Mouse (Mus musculus): Measurements from ENCODE around the gene Lrrc56. TPM values are rescaled to one million over a fixed set of nuclear protein-coding genes. Genes with fewer than 3 reads are reported as not detected.
"Not testable (repeated sequence)": the region's sequence is repeated elsewhere in the genome, so short reads cannot be mapped to it uniquely, and the experiment has no call there.

Lrrc56 gene
- total RNA-seq, 2 experiments from 2014 or later, result 4.3 to 4.5 TPM

DNA sequence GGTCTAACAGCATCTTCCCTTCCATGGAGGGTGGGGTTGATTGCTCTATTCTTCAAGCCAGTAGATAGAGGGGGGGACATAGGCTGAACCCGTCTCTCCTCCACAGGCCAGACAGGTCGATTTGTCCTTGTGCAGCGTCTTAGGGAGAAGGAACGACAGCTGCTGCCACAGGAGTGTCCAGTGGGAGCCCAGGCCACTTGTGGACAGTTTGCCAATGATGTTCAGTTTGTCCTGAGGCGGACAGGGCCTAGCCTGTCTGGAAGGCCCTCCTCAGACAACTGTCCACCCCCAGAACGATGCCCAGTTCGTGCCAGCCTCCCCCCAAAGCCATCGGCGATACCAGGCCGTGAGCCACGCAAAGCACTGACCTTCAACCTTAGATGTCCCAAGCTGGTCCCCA lies 22.9 kb downstream of the Lrrc56 start:
- no peak for DNase-seq (ENCODE audit: low spot score in 2 of 2)

DNA sequence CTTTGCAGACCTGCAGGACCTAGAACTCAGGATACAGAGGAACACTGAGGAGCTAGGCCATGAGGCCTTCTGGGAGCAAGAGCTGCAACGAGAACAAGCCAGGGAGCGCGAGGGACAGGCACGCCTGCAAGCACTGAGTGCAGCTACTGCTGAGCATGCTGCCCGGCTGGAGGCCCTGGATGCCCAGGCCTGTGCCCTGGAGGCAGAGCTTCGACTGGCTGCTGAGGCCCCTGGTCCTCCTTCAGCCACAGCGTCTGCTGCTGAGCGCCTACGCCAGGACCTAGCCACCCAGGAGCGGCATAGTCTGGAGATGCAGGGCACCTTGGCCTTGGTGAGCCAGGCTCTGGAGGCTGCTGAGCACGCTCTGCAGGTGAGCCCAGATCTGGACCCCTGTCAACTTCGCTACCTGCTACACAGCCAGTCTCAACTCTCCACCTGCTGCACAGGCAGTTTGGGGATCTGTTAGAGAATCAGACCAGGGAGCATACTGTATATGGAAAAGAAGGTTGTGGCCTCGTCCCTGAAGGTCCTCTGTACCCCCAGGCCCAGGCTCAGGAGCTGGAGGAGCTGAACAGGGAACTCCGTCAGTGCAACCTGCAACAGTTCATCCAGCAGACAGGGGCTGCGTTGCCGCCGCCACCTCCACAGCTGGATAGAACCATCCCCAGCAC lies 23.5 kb downstream of the Lrrc56 start:
- no peak for DNase-seq (ENCODE audit: low spot score in 2 of 2)

DNA sequence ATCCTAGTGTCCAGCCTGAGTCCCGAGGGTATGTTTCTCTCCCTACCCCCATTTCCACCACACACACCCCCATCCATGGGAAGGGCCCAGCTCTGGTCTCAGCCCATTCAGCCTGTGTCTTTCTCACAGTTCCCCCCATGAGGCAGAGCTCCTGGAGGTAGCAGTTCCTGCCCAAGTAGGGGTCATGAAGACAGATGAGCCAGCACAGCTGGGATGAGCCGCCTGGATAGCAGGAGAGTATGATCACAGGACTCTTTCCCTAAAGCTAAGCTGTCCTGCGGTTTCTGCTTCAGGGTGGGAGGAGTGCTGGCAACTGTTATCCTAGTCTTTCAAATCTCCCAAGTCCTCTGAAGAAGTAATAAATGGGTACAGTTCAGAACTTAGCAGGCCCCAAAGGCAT lies 24.2 kb downstream of the Lrrc56 start:
- no peak for DNase-seq (ENCODE audit: low spot score in 2 of 2)

DNA sequence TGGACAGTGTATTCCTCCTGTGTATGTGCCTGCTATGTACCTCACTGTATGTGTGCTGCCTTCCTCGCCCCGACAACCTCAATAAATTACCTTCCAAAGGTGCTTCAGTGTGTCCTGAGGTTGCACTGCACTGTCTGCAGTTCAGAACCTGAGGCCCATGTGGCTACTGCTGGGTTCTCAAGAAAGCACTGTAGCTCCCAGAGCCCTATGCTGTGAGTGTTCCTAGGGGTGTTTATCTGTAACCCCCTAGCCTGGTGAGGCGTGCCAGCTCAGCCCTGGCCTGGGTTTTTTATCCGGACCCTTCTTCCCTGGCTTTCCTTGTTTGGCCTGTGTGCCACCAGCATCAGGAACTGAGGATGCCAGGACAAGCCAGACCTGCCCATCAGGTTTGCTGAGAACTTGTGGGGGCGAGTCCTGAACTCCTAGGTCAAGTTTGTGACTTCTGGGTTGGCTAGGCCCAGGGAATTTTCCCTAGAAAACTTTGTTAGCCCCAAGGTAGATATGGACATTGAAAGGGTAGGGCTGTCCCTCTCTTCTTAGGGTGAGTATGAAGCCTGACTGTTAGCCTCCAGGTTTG lies 24.7 kb downstream of the Lrrc56 start:
- no peak for DNase-seq (ENCODE audit: low spot score in 2 of 2)

DNA sequence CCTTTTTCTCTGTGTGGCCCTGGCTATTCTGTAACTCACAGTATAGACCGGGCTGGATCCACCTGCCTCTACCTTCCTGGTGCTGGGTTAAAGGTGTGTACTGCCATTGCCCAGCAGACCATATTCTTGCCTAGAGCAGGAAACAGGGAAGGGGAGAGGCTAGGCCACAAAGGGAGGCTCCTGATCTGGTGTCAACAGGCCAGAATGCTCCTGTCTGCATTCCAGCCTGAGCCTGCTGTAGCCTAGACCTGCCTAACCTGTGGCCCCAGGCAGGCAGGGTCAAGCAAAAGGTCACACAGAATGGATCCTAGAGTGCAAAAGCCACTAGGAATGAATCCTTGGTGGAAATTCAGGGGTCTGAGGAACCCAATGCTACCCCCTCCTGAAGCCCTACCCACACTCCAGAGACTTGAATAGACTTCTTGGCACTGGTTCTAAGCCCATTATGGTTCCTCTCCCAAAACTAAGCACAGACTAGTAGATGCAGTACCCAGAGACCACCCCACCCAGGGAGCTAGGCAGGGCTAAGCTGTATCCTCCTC lies 25.7 kb downstream of the Lrrc56 start:
- no peak for DNase-seq (ENCODE audit: low spot score in 2 of 2)

DNA sequence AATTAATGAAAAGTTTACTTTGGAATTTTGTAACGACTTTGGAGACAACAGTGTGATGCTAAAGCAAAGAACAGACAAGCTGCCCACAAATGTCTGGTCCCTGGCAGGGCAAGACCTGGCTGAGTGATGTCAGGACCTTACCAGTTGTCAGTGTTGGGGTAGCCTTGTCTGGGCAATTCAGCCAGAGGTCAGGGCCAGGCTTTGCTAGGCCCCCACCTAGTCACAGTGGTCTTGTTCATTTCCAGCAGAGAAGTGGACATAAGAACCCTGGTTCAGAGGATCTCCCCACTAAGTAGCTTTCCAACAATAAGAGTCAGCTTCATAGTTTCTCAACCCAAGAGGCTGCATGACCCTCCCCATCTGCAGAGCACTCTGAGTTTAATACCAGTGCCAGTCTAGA lies 26.4 kb downstream of the Lrrc56 start:
- DNase-seq (ENCODE audit: low spot score in 2 of 2), result no peak

DNA sequence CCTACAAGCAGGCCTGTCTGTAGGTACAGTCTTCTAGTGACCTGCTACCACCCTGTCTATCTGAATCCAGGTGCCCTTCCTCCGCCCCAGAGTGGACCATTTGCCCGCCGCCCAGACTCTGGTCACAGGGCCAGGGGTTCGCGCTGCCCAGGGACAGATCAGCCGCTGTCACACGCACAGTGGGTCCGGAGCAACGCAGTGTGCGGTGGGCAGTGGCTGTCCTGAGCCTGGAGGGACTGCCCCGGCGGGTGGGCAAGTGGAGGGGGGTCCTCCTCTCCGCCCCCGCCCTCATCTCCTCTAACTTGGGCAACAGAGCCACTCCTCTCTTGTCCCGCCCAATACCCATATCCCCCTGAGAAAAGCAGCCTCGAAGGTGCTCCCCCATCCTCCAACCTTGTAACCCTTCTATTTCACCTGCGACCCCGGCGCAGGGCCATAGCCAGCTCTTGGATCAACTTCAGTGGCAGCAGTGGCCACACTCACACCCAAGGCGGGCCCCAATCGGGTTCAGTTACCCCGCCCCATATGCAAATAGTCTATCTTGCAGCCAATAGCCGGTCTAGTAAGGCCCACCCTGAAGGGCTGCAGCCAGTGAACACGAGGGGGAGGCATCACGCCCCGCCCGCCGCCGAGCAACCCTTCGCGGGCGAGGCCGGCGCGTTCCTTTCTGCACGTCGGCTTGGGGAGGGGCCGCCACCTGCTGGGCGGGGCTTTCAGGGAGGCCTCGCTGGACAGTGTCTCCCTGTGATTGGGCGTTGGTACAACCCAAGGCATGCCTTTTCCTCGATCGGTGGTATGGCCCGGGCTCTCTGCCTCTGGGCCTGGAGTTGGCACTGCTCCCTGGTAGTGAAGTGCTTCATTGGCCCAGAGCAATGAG lies 27.5 kb downstream of the Lrrc56 start:
- DNase-seq (ENCODE audit: low spot score in 2 of 2), result peak; percentile 90 to 94

DNA sequence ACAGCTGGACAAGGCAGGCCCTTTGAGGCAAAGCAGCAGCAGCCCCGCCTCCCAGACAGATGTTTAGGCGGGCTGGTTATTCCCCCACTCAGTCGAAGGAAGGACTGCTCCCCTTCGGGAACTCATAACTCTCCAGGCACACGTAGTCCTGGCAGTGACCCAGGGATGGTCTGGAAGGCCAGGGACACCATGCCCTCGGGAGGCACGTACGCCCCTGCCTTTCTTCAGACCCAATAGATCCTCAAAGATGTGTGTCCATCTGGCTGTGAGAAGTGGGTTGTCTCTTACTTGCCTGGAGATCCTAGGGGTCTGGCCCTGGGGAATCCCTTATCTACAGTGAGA lies 28.1 kb downstream of the Lrrc56 start:
- DNase-seq (ENCODE audit: low spot score in 2 of 2), result no peak

DNA sequence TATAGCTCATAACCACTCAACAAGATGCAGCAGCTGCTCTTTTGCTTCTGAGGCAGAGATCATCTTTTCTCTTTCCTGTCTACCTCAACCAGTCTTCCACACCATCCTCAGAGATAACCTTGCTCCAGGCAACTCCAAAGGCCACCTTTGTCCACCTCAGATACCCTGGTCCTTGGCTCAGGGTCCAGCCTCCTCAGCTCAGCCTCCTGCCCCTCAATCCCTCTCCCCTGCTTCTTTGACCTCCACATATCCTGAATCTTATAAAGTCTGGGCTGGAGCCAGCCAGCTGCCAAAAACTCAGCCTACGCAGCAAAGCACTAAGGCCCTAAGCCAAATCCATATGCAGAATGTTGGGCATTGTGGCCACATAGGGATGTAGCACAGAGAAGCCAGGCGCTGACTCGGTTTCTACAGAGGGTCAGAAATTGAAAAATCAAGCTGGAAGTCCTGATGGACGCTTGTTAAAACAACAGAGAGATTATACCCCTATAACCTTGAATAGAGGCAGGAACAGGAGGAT lies 28.8 kb downstream of the Lrrc56 start:
- DNase-seq (ENCODE audit: low spot score in 2 of 2), result no peak

DNA sequence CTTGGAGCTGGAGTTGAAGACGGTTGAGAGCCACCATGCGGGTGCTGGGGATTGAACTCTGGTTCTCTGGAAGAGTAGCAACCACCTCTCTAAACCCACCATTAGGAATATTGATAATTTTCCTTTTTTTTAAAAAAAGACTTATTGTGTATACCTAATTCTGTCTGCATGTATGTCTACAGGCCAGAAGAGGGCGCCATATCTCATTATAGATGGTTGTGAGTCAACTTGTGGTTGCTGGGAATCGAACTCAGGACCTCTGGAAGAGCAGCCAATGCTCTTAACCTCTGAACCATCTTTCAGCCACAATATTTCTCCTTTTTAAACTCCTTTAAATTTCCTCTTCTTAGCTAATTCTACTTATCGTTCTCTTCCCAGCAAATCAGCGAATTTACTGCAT lies 32.6 kb downstream of the Lrrc56 start:
- no peak for DNase-seq (ENCODE audit: low spot score in 2 of 2)

DNA sequence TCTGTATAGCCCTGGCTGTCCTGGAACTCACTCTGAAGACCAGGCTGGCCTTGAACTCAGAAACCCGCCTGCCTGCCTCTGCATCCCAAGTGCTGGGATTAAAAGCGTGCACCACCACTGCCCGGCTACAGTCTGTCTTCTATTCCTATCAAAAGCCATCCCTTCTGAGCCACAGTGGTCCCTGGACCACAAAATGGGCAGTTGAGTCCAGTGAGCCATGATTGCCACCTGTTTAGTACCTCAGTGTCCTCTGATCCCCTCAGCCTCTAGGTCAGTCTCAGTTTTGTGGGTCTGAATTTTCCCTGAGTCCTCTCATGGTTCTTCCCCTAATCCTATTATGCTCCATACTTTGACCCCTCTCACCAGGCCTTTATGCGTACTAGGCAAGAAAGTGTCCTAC lies 33.8 kb downstream of the Lrrc56 start:
- DNase-seq (ENCODE audit: low spot score in 2 of 2), result no peak

DNA sequence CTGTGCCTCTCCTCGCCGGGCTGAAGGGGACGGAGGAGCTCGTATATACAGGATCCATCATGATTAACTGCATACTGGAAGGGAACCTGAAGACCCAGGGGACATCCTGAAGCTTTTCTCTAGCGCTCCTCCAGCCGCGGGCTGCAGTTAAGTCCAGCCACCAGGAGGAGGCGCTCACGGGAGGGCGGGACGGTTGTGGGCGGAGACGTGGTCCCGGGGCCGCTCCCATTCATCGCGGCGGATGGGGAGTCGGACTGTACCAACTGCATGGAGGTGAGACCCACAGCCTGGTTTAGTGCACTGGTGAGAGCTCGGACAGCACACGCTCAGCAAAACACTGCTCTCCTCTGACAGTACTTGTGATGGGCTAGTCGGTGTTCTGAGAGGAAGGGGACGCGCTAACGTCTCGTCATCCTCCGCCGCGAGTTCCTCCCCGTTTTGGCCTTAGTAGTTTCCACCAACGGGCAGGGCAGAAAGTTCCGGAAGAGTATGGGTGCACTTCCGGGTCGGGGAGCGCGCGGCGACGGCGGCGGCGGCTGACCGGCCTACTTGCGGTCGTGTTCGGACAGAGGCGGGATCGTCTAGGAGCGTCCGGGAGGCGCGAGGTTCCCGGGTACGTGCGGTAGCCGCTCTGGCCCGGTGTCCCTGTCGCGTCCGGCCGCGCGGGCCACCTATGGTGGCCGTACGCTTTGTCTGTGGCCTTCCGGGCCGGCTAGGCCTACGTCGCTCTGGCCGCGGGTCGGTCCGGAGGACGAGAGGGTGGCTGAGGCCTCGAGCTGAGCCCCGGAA lies 34.5 kb downstream of the Lrrc56 start, which contains the start of gene Phrf1:
TSS of gene Phrf1 (plus strand) at position 506 of the 789 bp plus-strand sequence.
- peak; percentile 86 to 91 for DNase-seq (ENCODE audit: low spot score in 2 of 2)

DNA sequence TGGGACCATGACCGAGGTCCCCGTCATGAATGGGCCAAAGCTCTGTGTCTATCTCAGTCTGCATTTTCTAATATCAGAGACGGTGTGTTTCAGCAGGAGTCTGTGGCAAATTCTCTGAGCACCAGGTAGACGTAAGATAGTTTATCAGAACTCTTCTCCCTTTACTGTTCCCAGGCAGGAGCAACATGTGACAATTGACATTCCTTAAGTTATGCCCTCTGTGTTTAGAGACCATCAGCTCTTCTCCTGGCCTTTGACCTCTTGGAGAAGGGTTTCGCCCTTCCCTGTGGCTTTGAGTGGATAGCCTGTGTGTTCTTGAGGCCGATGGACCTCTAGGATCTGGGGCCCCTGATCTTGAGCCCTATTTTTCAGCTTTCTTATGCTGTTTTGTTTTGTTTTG lies 35.7 kb downstream of the Lrrc56 start:
- DNase-seq (ENCODE audit: low spot score in 2 of 2), result no peak

DNA sequence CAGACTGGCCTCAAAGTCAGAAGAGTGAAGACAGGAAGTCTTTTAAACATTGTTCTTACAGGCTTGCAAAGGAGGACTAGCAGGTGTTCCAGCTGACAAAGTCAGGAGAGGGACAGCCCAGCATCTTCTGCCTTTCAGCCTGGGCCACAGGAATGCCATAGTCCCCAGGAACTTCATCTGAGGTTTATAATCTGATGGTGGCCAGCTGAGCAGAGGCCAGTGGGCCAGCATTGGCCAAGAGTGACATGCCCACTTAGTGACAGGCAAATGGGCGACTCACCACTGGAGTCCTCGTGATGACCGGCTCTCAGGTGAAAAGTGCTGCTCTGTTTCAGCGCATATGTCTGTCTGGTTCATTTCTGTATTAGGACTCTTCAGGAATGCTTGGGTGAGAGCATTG lies 36.6 kb downstream of the Lrrc56 start:
- DNase-seq (ENCODE audit: low spot score in 2 of 2), result no peak

DNA sequence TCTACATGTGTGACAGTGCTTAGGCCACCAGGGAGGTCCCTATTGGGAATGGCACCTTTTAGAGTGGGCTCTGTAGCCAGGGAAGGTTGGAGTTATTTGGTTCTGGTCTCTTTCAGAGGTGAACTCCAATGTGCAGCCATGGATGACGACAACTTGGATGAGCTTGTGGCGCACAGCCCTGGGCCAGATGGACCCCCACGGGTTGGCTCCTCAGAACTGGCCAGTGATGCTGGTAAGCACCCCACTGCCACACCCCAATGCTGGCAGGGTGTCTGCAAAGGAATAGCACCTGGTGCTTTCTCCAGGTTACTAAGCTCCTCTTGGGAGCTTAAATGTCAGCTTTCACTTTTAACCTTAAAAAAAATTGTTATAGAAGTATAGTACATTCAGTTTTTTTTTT lies 37.2 kb downstream of the Lrrc56 start:
- DNase-seq (ENCODE audit: low spot score in 2 of 2), result no peak

DNA sequence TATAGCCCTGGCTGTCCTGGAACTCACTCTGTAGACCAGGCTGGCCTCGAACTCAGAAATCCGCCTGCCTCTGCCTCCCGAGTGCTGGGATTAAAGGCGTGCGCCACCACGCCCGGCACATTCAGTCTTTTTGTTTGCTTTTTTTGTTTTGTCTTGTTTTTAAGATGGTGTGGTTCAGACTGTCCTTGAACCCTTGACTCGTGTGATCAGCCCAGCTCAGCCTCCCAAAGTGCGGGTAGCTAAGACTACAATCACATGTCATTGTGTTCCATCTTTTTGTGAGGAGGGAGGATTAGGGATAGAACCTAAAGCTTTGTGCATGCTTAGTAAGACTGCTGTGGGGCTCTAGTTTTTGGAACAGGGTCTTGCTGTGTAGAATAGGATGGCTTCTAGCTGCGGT lies 37.6 kb downstream of the Lrrc56 start:
- no peak for DNase-seq (ENCODE audit: low spot score in 2 of 2)

DNA sequence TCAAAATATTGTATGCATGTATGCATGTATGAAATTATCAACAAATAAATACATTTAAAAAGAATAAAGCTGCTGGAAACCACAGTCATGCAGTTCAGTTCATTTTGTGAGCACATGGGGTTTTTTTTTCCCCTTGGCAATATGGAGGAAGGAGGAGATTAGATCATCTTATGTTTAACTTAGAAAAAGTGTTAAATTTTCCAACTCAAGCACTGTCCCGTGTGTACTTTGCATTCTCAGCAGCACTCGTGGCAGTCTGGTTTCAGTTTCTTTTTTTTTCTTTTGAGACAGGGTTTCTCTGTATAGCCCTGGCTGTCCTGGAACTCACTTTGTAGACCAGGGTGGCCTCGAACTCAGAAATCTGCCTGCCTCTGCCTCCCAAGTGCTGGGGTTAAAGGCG lies 56.5 kb downstream of the Lrrc56 start:
- not testable (repeated sequence) for DNase-seq (ENCODE audit: low spot score in 2 of 2)

DNA sequence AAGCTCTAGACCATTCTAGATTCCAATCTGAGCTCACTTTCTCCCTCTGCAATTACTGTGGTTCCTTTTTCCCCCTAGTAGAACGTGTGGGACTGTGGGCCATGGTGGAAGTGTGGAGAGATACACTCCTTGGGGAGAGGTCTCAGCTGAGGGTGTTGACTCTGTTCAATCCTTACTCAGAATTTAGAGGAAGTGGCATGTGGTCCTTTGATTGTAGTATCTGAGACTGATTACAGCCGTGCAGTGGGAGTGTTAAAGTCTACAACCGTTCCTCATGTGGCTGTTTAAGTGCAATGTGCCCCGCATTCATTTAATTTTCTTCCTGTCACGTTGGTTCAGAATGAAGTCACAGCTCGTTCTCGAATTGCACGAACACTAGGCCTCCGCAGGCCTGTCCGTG lies 62.2 kb downstream of the Lrrc56 start:
- no peak for DNase-seq (ENCODE audit: low spot score in 2 of 2)
